Mouse (Mus musculus) liver, embryonic 14.5 days (tissue): ENCODE data around the gene Mmp10.

Experiments used
- CTCF ChIP-seq: IDR thresholded peaks from 2 replicates; pipeline ENCODE4 v1.5.1; 2016; ENCODE audit warnings: antibody characterized with exemption, low read depth, control low read depth
- EP300 ChIP-seq: IDR thresholded peaks from 2 replicates; pipeline ENCODE4 v1.6.1; 2016; ENCODE audit warnings: antibody characterized with exemption, low read depth

DNA sequence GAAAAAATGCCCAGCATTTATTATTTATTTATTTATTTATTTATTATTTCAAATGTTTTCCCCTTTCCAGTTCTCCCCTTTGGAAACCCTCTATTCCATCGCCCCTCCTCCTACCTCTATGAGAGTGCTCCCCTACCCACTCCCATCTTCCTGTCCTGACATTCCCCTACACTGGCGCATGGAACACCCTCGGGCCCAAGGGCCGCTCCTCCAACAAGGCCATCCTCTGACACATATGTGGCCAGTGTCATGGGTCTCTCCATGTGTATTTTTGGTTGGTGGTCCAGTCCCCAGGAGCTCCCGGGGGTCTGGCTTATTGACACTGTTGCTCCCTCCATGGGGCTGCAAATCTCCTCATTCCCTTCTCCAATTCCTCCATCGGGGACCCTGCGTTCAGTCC lies 43.8 kb downstream of the Mmp10 start:
- TF ChIP-seq CTCF (no peak), EP300 (no peak)
